Mouse (Mus musculus) thymus, postnatal 25 days (tissue): ENCODE data around the gene Senp7.
"Not testable (repeated sequence)": the region's sequence is repeated elsewhere in the genome, so short reads cannot be mapped to it uniquely, and the experiment has no call there.

Source experiments
- DNase-seq: peaks from one replicate; pipeline ENCODE4 v3.0.0; 2022

Gene Senp7

GRCm38 (mm10) chr16:56068523-56069070 lies 20.5 kb downstream of the Senp7 start:
- DNase-seq = no peak

- no peak for DNase-seq
Observed at GRCm38 (mm10) chr16:56071317-56072232, 23.4 kb downstream of the Senp7 start.

GRCm38 (mm10) chr16:56072533-56072932 lies 24.4 kb downstream of the Senp7 start:
- no peak for DNase-seq

GRCm38 (mm10) chr16:56073150-56073549 lies 25.0 kb downstream of the Senp7 start:
- not testable (repeated sequence) for DNase-seq

GRCm38 (mm10) chr16:56074122-56074521 lies 26.0 kb downstream of the Senp7 start:
- no peak for DNase-seq

- DNase-seq = peak; percentile 22
Observed at GRCm38 (mm10) chr16:56074565-56074964, 26.4 kb downstream of the Senp7 start.

GRCm38 (mm10) chr16:56075222-56076111 lies 27.3 kb downstream of the Senp7 start:
- peak; percentile 88 for DNase-seq

- DNase-seq = no peak
Observed at GRCm38 (mm10) chr16:56076121-56076869, 28.2 kb downstream of the Senp7 start.

GRCm38 (mm10) chr16:56079419-56079818 lies 31.3 kb downstream of the Senp7 start:
- no peak for DNase-seq

GRCm38 (mm10) chr16:56081691-56082090 lies 33.6 kb downstream of the Senp7 start:
- DNase-seq = no peak

GRCm38 (mm10) chr16:56086336-56086735 lies 38.2 kb downstream of the Senp7 start:
- no peak for DNase-seq

GRCm38 (mm10) chr16:56090385-56090784 lies 42.2 kb downstream of the Senp7 start:
- no peak for DNase-seq

- DNase-seq = not testable (repeated sequence)
Observed at GRCm38 (mm10) chr16:56096401-56097018, 48.4 kb downstream of the Senp7 start.

GRCm38 (mm10) chr16:56115706-56116105 lies 67.6 kb downstream of the Senp7 start:
- no peak for DNase-seq

- DNase-seq = no peak
Observed at GRCm38 (mm10) chr16:56116155-56116554, 68.0 kb downstream of the Senp7 start.

GRCm38 (mm10) chr16:56117327-56118180 lies 69.4 kb downstream of the Senp7 start:
- DNase-seq = no peak

- DNase-seq = no peak
Observed at GRCm38 (mm10) chr16:56122517-56122916, 74.4 kb downstream of the Senp7 start.

- no peak for DNase-seq
Observed at GRCm38 (mm10) chr16:56124045-56124444, 75.9 kb downstream of the Senp7 start.

- DNase-seq = no peak
Observed at GRCm38 (mm10) chr16:56131666-56132065, 83.5 kb downstream of the Senp7 start.

GRCm38 (mm10) chr16:56134149-56134548 lies 86.0 kb downstream of the Senp7 start:
- no peak for DNase-seq

GRCm38 (mm10) chr16:56137672-56138071 lies 89.5 kb downstream of the Senp7 start:
- DNase-seq = not testable (repeated sequence)
